9 mouse cellular contexts compared by ENCODE assay signal in the genomic region with DNA sequence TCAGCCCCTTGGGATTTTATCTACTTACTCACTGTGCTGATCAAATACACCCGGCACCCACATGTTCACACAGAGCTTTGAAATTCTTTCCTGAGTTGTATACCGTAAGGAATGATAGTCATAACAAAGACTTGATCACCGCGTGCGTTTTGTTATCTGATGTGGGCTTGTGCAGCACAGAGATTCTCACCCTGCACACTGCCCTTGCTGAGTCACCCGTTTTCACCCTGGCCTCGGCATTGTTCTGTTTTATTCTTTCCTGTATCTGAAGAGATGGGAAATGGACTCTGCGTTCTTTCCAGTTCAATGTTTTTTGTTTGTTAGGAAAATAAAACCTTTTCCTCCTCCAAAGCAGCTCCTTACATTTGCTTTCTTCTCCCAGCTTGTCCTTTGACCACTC. TPM values are rescaled to one million over a fixed set of nuclear protein-coding genes. Genes with fewer than 3 reads are reported as not detected.
DNase-seq lines count a peak whose midpoint lies in the region; ATAC-seq and TF ChIP-seq lines count a peak whose summit lies in the region.
"Had no signal": no experiment of that assay in that cellular context is flagged by ENCODE, and none has a peak within 500 bp of the region (broad histone marks: within the 10 kb centered on the region; RNA-seq: fewer than 3 reads in every experiment).

No protein-coding gene starts in this region.

- H3K27ac ChIP-seq in lung, embryonic 14.5 days (ENCODE audit: low read depth): peak overlapping the region; percentile 24; the same call in 1 of the 2 replicates
- H3K27ac ChIP-seq in stomach, embryonic 14.5 days (ENCODE audit: low read length): no peak overlapping the region

- peak overlapping the region; percentile 11; the same call in 1 of the 2 replicates for H3K9ac ChIP-seq in lung, embryonic 14.5 days
- H3K9ac ChIP-seq in stomach, embryonic 14.5 days (replicated peaks; ENCODE audit: low read depth, low read length): no peak overlapping the region

- H3K4me3 ChIP-seq in lung, embryonic 14.5 days (ENCODE audit: low read depth, low read length): no peak overlapping the region
- no peak overlapping the region for H3K4me3 ChIP-seq in stomach, embryonic 14.5 days (ENCODE audit: low read depth, low read length)

- H3K4me2 ChIP-seq in lung, embryonic 14.5 days: peak overlapping the region; percentile 32
- 0 out of 2 replicates have a peak overlapping the region, but pooled peaks have one; percentile 33 for H3K4me2 ChIP-seq in stomach, embryonic 14.5 days (replicated peaks; ENCODE audit: low read depth, low read length)

- no peak for TF ChIP-seq CTCF in lung, embryonic 14.5 days (IDR thresholded peaks at IDR 0.05; ENCODE audit: low read depth)

- ATAC-seq in lung, embryonic 14.5 days (ENCODE audit: insufficient read depth): no peak
- no peak for ATAC-seq in stomach, embryonic 14.5 days (ENCODE audit: insufficient number of reproducible peaks, insufficient read depth, low FRiP score, low read depth)

- H3K36me3 ChIP-seq in lung, embryonic 14.5 days (ENCODE audit: insufficient read depth): no peaks in the 10 kb centered on the region
- no peaks in the 10 kb centered on the region for H3K36me3 ChIP-seq in stomach, embryonic 14.5 days (ENCODE audit: control insufficient read depth, insufficient read depth, low read length)

- peak; percentile 40 for DNase-seq in adrenal gland, adult 2 months
- no peak for DNase-seq in adrenal gland, adult 18-20 months (ENCODE audit: low spot score in 2 of 2)
- no peak for DNase-seq in lung, embryonic 14.5 days
- no peak for DNase-seq in lung, postnatal 14 days
- peak; percentile 78 for DNase-seq in induced T-regulatory cell, adult 2 months (ENCODE audit: low read depth)
- no peak for DNase-seq in right cerebral cortex, postnatal 25 days
- no peak for DNase-seq in layer of hippocampus, postnatal 25 days (ENCODE audit: extremely low spot score in 1 of 2, low spot score in 1 of 2)
- DNase-seq: left cerebral cortex, postnatal 4 days had no signal

- H3K4me1 ChIP-seq in lung, embryonic 14.5 days (ENCODE audit: insufficient read depth): no peaks in the 10 kb centered on the region
- no peaks in the 10 kb centered on the region for H3K4me1 ChIP-seq in stomach, embryonic 14.5 days (ENCODE audit: control insufficient read depth, insufficient read depth, low read length)

- H3K27me3 ChIP-seq in lung, embryonic 14.5 days (ENCODE audit: insufficient read depth, low read length): no peaks in the 10 kb centered on the region
- no peaks in the 10 kb centered on the region for H3K27me3 ChIP-seq in stomach, embryonic 14.5 days (ENCODE audit: control insufficient read depth, insufficient read depth, low read length)

- 23% methylated on average over 8 of the region's 8 CpGs for WGBS in lung, embryonic 14.5 days
- 26% methylated on average over 8 of the region's 8 CpGs for WGBS in stomach, embryonic 14.5 days

- no peaks in the 10 kb centered on the region for H3K9me3 ChIP-seq in lung, embryonic 14.5 days (ENCODE audit: low read depth, low read length)
- no peaks in the 10 kb centered on the region for H3K9me3 ChIP-seq in stomach, embryonic 14.5 days (ENCODE audit: control insufficient read depth, low read depth, low read length)

RNA-seq across cellular contexts. Expression of a gene that starts 18.5 kb away (rescaled TPM):
- 10 to 100 TPM; 70.6 to 85.9 TPM for total RNA-seq in adrenal gland, adult 2 months (2021)
- polyA plus RNA-seq in adrenal gland, adult 2 months (2012; rRNA removed): 158 and 165 TPM in 2 replicates
- total RNA-seq in adrenal gland, adult 18-20 months (2021): 10 to 100 TPM; 57.3 to 70.3 TPM
- polyA plus RNA-seq in lung, embryonic 14.5 days (2014; fragmentation: Nextera tagmentation; extraction: Ambion mirVana): 18.5 and 20.9 TPM in 2 replicates
- 13.7 and 17.0 TPM in 2 replicates for polyA plus RNA-seq in stomach, embryonic 14.5 days (2014; fragmentation: Nextera tagmentation; extraction: Ambion mirVana)
- total RNA-seq in layer of hippocampus, postnatal 25 days (2021): 10 to 100 TPM; 44.5 to 51.1 TPM

RNA-seq across cellular contexts. Expression of a gene that starts 38.4 kb away (rescaled TPM):
- 100 to 1,000 TPM; 136 to 162 TPM for total RNA-seq in adrenal gland, adult 2 months (2021)
- polyA plus RNA-seq in adrenal gland, adult 2 months (2012; rRNA removed): 41.2 and 50.8 TPM in 2 replicates
- total RNA-seq in adrenal gland, adult 18-20 months (2021): 100 to 1,000 TPM in 1 of 2 experiments, 10 to 100 TPM in 1; 97.2 to 132 TPM
- 41.5 and 48.7 TPM in 2 replicates for polyA plus RNA-seq in lung, embryonic 14.5 days (2014; fragmentation: Nextera tagmentation; extraction: Ambion mirVana)
- 39.6 and 55.0 TPM in 2 replicates for polyA plus RNA-seq in stomach, embryonic 14.5 days (2014; fragmentation: Nextera tagmentation; extraction: Ambion mirVana)
- total RNA-seq in layer of hippocampus, postnatal 25 days (2021): 100 to 1,000 TPM; 188 to 210 TPM

Comparison
In these comparisons a context has a peak if more than half of its experiments do, and no peak if none do; other contexts are left out.
1. DNase-seq: peak in adrenal gland, adult 2 months (single experiment) and induced T-regulatory cell, adult 2 months (single experiment); none in adrenal gland, adult 18-20 months (0 of 2), lung, embryonic 14.5 days (single experiment), lung, postnatal 14 days (single experiment), right cerebral cortex, postnatal 25 days (single experiment) and layer of hippocampus, postnatal 25 days (0 of 2).